Mouse (Mus musculus) heart, adult 2 months (tissue): ENCODE results near the gene 2410004B18Rik.

Experiments
- CTCF ChIP-seq: fragments of 200-600 bp; IDR thresholded peaks from 2 replicates; pipeline ENCODE4 v1.8.1; 2022; ENCODE audit warnings: antibody characterized with exemption, mild to moderate bottlenecking, moderate library complexity
- EP300 ChIP-seq: fragments of 200-500 bp; IDR thresholded peaks from 2 replicates; pipeline ENCODE4 v1.6.1; 2011; ENCODE audit warnings: low read depth, low read length, control low read depth; ENCODE audit not compliant: insufficient read depth
- POLR2A ChIP-seq: fragments of 200-500 bp; IDR thresholded peaks from 2 replicates; pipeline ENCODE4 v1.6.1; 2011; ENCODE audit warnings: mild to moderate bottlenecking, low read depth, low read length, control low read depth; ENCODE audit not compliant: insufficient read depth

DNA sequence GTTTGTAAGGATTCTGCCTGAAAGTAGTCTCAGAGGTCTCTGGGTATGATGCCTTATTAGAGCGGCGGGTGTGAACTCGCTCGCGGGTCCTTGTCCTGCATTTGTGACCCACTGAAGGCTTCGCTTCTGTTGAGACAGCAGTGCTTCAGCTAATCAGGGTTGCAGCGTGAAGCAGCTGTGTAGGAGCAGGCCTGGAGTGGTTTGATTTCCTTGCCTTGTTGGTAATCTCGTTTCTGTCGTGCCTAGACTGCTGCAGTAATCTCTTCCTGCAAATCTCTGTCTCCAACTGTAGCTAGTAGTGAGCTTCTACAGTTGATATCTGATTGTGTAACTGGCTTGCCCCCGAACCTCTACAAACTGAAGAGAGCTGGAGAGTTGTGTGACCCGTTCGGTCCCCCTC, 1.6 kb downstream of the 2410004B18Rik start:
- no peak for TF ChIP-seq EP300
- no peak for TF ChIP-seq CTCF
- TF ChIP-seq POLR2A: no peak
